Mouse (Mus musculus): ENCODE measurements around the gene Plekhm2. TPM values are rescaled to one million over a fixed set of nuclear protein-coding genes. Genes with fewer than 3 reads are reported as not detected.

The Plekhm2 gene
- polyA plus RNA-seq, 1 experiment from 2014 or later, result 3.5 TPM

- Histone ChIP-seq H3K9me3 (ENCODE audit: control insufficient read depth, low read length) (no peaks in the 10 kb centered on the region), H3K36me3 (ENCODE audit: control insufficient read depth, insufficient read depth, low read length) (no peaks in the 10 kb centered on the region), H3K27me3 (ENCODE audit: control insufficient read depth, insufficient read depth, low read length) (no peaks in the 10 kb centered on the region), H3K4me3 (ENCODE audit: low read depth, low read length) (peak overlapping the region; percentile 24), H3K27ac (replicated peaks) (no peak overlapping the region), H3K9ac (ENCODE audit: low read length) (peak overlapping the region; percentile 55), H3K4me2 (replicated peaks; ENCODE audit: low read depth) (peak overlapping the region; percentile 57), H3K4me1 (replicated peaks; ENCODE audit: control insufficient read depth, insufficient read depth) (peaks cover 5% of the 10 kb centered on the region; the same call in 1 of the 2 replicates)
- WGBS, result 16% methylated on average over 20 of the region's 22 CpGs
- peak; percentile 45 for ATAC-seq (ENCODE audit: low FRiP score, low TSS enrichment)
- peak; percentile 57 for DNase-seq (ENCODE audit: low spot score)
- TF ChIP-seq EP300 (optimal IDR thresholded peaks at IDR 0.05), result no peak
- no peak for TF ChIP-seq CTCF (IDR thresholded peaks at IDR 0.05; ENCODE audit: low read depth)
Measured at GRCm38 (mm10) chr4:141617863-141618564, 46.7 kb downstream of the Plekhm2 start.

DNA sequence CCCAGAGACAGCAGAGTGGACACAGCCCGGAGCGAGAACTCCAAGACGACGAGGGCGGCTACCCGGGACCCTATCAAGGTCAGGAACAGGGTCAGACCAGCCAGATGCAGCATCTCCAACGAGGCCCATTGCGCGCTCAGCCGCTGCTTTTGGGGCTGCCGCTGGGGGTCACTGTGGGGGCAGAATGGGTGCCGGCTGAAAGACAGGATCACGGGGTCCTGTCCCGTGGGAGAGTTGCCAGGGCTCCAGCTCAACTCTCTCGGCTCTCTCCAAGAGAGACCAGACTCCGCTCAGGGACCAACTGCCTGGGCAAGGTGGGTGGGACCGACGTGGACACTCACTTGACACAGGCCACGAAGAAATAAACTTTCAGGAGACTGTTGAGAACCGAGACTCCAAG is 47.4 kb downstream of the Plekhm2 start:
- Histone ChIP-seq H3K27ac (replicated peaks) (no peak overlapping the region), H3K4me3 (ENCODE audit: low read depth, low read length) (peak overlapping the region; percentile 24), H3K4me2 (replicated peaks; ENCODE audit: low read depth) (peak overlapping the region; percentile 57), H3K9me3 (ENCODE audit: control insufficient read depth, low read length) (no peaks in the 10 kb centered on the region), H3K4me1 (replicated peaks; ENCODE audit: control insufficient read depth, insufficient read depth) (peaks cover 5% of the 10 kb centered on the region; the same call in 1 of the 2 replicates), H3K36me3 (ENCODE audit: control insufficient read depth, insufficient read depth, low read length) (no peaks in the 10 kb centered on the region), H3K9ac (ENCODE audit: low read length) (peak overlapping the region; percentile 55), H3K27me3 (ENCODE audit: control insufficient read depth, insufficient read depth, low read length) (no peaks in the 10 kb centered on the region)
- TF ChIP-seq CTCF (IDR thresholded peaks at IDR 0.05; ENCODE audit: low read depth) (peak; percentile 76), EP300 (optimal IDR thresholded peaks at IDR 0.05) (no peak)
- DNase-seq (ENCODE audit: low spot score), result peak; percentile 74
- 15% methylated on average over 20 of the region's 20 CpGs for WGBS
- peak; percentile 39 for ATAC-seq (ENCODE audit: low FRiP score, low TSS enrichment)

GRCm38 (mm10) chr4:141616811-141617210 is 47.9 kb downstream of the Plekhm2 start:
- WGBS, result 82% methylated on average over 6 of the region's 6 CpGs
- H3K4me3 ChIP-seq (ENCODE audit: low read depth, low read length), result no peak overlapping the region

GRCm38 (mm10) chr4:141614946-141615345 is 49.8 kb downstream of the Plekhm2 start:
- 86% methylated on average over 14 of the region's 14 CpGs for WGBS

More at GRCm38 (mm10) chr4:141616811-141617210, 47.9 kb downstream of the Plekhm2 start:
- H3K9ac ChIP-seq (ENCODE audit: low read length), result no peak overlapping the region
- ATAC-seq (ENCODE audit: low FRiP score, low TSS enrichment) (no peak), DNase-seq (ENCODE audit: low spot score) (no peak)
- H3K4me2 ChIP-seq (replicated peaks; ENCODE audit: low read depth), result no peak overlapping the region
- no peaks in the 10 kb centered on the region for H3K9me3 ChIP-seq (ENCODE audit: control insufficient read depth, low read length)
- peaks cover 5% of the 10 kb centered on the region; the same call in 1 of the 2 replicates for H3K4me1 ChIP-seq (replicated peaks; ENCODE audit: control insufficient read depth, insufficient read depth)
- H3K27me3 ChIP-seq (ENCODE audit: control insufficient read depth, insufficient read depth, low read length), result no peaks in the 10 kb centered on the region
- H3K36me3 ChIP-seq (ENCODE audit: control insufficient read depth, insufficient read depth, low read length), result no peaks in the 10 kb centered on the region
- TF ChIP-seq EP300 (optimal IDR thresholded peaks at IDR 0.05), result no peak
- no peak for TF ChIP-seq CTCF (IDR thresholded peaks at IDR 0.05; ENCODE audit: low read depth)
- no peak overlapping the region for H3K27ac ChIP-seq (replicated peaks)

DNA sequence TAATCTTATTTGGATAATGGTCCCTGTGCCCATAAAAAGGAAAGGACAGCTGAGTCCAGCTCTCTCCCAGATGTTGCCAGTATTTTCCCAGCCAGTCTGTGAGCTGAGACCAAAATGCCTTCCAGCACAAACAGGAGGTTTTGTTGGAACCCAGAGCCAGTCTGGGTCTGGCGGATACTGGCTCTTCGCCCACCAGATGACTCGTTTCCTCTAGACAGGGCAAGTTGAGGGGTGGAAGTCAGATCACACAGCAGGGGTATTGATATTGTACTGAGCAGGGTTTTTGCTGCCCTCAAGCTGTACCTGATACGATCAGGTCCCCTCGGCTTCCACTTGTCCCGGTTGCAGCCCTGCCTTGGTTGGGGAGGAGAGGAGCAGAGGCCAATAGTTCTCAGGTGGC is 55.2 kb downstream of the Plekhm2 start:
- Histone ChIP-seq H3K27ac (replicated peaks) (no peak overlapping the region), H3K27me3 (ENCODE audit: control insufficient read depth, insufficient read depth, low read length) (no peaks in the 10 kb centered on the region), H3K9me3 (ENCODE audit: control insufficient read depth, low read length) (no peaks in the 10 kb centered on the region), H3K9ac (ENCODE audit: low read length) (peak overlapping the region; percentile 8; the same call in 1 of the 2 replicates), H3K4me3 (ENCODE audit: low read depth, low read length) (no peak overlapping the region), H3K36me3 (ENCODE audit: control insufficient read depth, insufficient read depth, low read length) (no peaks in the 10 kb centered on the region), H3K4me2 (replicated peaks; ENCODE audit: low read depth) (no peak overlapping the region), H3K4me1 (replicated peaks; ENCODE audit: control insufficient read depth, insufficient read depth) (no peaks in the 10 kb centered on the region)
- no peak for TF ChIP-seq EP300 (optimal IDR thresholded peaks at IDR 0.05)
- TF ChIP-seq CTCF (IDR thresholded peaks at IDR 0.05; ENCODE audit: low read depth), result no peak
- no peak for ATAC-seq (ENCODE audit: low FRiP score, low TSS enrichment)
- WGBS, result 56% methylated on average over 6 of the region's 6 CpGs
- DNase-seq (ENCODE audit: low spot score), result no peak

More at GRCm38 (mm10) chr4:141614946-141615345, 49.8 kb downstream of the Plekhm2 start:
- H3K27me3 ChIP-seq (ENCODE audit: control insufficient read depth, insufficient read depth, low read length), result no peaks in the 10 kb centered on the region
- DNase-seq (ENCODE audit: low spot score), result no peak
- TF ChIP-seq EP300 (optimal IDR thresholded peaks at IDR 0.05), result no peak
- TF ChIP-seq CTCF (IDR thresholded peaks at IDR 0.05; ENCODE audit: low read depth), result no peak
- peaks cover 5% of the 10 kb centered on the region; the same call in 1 of the 2 replicates for H3K4me1 ChIP-seq (replicated peaks; ENCODE audit: control insufficient read depth, insufficient read depth)
- no peak overlapping the region for H3K4me3 ChIP-seq (ENCODE audit: low read depth, low read length)
- H3K36me3 ChIP-seq (ENCODE audit: control insufficient read depth, insufficient read depth, low read length), result no peaks in the 10 kb centered on the region
- no peak for ATAC-seq (ENCODE audit: low FRiP score, low TSS enrichment)
- H3K4me2 ChIP-seq (replicated peaks; ENCODE audit: low read depth), result no peak overlapping the region
- H3K9me3 ChIP-seq (ENCODE audit: control insufficient read depth, low read length), result no peaks in the 10 kb centered on the region
- H3K27ac ChIP-seq (replicated peaks), result no peak overlapping the region
- no peak overlapping the region for H3K9ac ChIP-seq (ENCODE audit: low read length)

GRCm38 (mm10) chr4:141605861-141606260 is 58.8 kb downstream of the Plekhm2 start, which contains the start of gene Fblim1:
Gene Fblim1, minus strand, starts transcription at chr4:141606096.
- H3K27ac ChIP-seq (replicated peaks), result no peak within 1 kb of the TSS
- ATAC-seq (ENCODE audit: low FRiP score, low TSS enrichment) (peak; percentile 27; the same call in 1 of the 2 replicates), DNase-seq (ENCODE audit: low spot score) (no peak)
- TF ChIP-seq CTCF (IDR thresholded peaks at IDR 0.05; ENCODE audit: low read depth), result no peak
- no peak for TF ChIP-seq EP300 (optimal IDR thresholded peaks at IDR 0.05)
- no peaks in the 10 kb centered on the region for H3K9me3 ChIP-seq (ENCODE audit: control insufficient read depth, low read length)
- no peaks in the 10 kb centered on the region for H3K36me3 ChIP-seq (ENCODE audit: control insufficient read depth, insufficient read depth, low read length)
- WGBS, result 69% methylated on average over 11 of the region's 11 CpGs
- 0 out of 2 replicates have a peak, but pooled peaks cover 3% of the 10 kb centered on the region for H3K4me1 ChIP-seq (replicated peaks; ENCODE audit: control insufficient read depth, insufficient read depth)
- H3K4me2 ChIP-seq (replicated peaks; ENCODE audit: low read depth), result no peak within 1 kb of the TSS
- H3K9ac ChIP-seq (ENCODE audit: low read length), result no peak within 1 kb of the TSS
- H3K27me3 ChIP-seq (ENCODE audit: control insufficient read depth, insufficient read depth, low read length), result no peaks in the 10 kb centered on the region
- H3K4me3 ChIP-seq (ENCODE audit: low read depth, low read length), result no peak within 1 kb of the TSS

Data from stomach, postnatal 0 days (tissue).